Mouse (Mus musculus): Measurements from ENCODE around the gene Ick.

DNA sequence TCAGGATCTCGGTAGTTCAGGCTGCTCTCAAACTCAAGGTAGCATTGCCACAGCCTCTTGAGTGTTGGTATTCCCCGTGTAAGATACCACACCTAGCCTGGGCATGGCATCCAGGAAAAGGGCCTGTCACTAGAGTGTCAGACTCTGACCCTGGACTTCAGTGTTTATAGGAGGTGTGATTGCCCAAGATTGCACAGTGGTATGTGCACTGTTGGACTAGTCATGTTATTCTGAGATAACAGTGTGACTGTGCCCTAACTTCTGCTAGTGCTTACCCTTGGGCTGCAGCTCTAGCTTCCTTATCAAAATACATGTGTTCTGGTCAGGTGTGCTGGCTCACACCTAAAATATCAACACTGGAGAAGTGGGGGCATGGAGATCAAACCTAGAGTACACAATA lies 8.7 kb downstream of the Ick start:
- no peak for TF ChIP-seq CTCF (IDR thresholded peaks at IDR 0.05; ENCODE audit: borderline replicate concordance, insufficient read depth, low read depth, low read length)
- TF ChIP-seq POLR2A (IDR thresholded peaks at IDR 0.05; ENCODE audit: borderline replicate concordance, insufficient read depth, low read length), result no peak

All from cerebellum, adult 2 months (tissue).